Mouse (Mus musculus): Measurements from ENCODE around the gene Trrap.

The Trrap gene

DNA sequence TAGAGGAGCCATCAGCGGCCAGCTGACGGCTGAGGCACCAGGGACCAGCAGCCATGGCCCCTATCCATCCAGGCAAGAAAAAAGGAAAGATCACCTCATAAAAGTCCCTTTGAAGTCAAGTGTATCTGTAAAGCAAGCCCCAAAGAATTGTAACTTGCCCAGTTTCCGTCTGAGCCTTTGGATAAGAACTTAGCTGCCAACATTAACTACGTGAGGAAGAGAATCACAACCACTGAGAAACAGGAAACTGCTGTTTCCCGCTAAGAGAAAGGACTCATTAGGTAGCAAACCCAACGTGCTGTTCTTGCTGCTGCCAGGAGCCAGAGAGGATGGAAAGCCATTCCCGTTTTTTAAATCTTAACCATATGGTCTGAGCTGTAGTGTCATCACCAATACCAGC lies 103.2 kb downstream of the Trrap start:
- in situ Hi-C loops (cut with MseI, MboI): no loop called here

- in situ Hi-C loops (cut with MseI, MboI): no loop called here
Observed at GRCm38 (mm10) chr5:144871775-144872174, 104.2 kb downstream of the Trrap start.

DNA sequence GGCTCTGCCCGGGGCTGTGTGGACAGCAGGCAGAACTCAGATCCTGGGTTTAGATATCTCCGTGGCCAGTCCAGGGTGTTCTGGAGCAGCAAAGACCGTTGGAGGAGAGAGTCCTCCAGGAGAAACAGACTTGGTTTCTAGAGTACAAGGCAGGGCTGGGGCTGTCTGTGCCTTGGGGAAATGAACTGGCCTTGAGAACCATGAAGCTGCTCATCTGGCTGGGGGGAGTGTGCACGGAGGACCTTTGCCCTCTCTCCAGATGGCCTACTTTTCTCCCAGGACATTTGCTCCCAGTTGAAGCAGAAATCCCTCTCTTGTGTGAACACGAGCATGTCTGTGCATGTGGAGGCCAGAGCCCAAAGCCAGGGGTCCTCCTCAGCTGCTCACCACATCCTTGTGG lies 104.8 kb downstream of the Trrap start:
- in situ Hi-C loops (cut with MseI, MboI): no loop called here

GRCm38 (mm10) chr5:144872867-144873266 lies 105.3 kb downstream of the Trrap start:
- in situ Hi-C loops (cut with MseI, MboI): no loop called here

DNA sequence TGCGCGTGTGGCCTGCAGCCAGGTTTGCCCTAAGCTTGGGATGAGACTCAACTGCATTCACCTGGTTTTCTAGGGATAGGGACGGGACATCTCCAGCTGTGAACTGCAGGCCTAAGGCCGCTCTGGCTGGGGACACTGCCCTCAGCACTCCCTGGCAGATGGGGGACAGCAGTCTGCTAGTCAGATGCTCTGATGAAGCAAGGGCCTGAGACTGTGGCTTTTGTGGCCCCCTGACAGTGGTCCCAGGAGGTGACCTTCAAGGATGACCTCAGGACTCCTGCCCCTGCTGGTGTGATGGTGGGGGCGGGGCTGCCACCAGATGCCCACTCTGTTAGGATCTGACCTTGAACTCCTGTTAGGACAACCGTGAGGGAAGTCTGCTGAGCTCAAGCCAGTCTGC lies 107.7 kb downstream of the Trrap start:
- in situ Hi-C loops (cut with MseI, MboI): loop anchor here in 1 of 2 experiments (25.0 kb wide), 1 partner anchor 112 kb away; no protein-coding TSS in a partner anchor

DNA sequence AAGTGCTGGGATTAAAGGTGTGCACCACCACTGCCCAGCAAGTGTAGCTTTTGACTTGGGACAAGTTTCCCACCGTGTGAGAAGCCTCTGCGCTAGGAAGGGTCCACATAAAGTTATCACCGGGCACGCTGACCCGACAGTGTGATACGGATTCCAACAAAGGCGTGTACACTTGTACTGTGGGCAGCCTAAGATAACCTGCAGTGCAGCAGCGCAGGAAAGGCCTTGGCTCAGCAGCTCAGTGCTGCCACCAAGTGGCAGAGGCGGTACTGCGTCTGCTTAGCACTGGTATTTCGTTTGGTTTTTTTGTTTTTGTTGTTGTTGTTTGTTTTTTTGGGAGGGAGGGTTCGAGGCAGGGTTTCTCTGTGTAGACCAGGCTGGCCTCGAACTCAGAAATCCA lies 108.4 kb downstream of the Trrap start:
- in situ Hi-C loops (cut with MseI, MboI): loop anchor here in 1 of 2 experiments (25.0 kb wide), 1 partner anchor 111 kb away; no protein-coding TSS in a partner anchor

DNA sequence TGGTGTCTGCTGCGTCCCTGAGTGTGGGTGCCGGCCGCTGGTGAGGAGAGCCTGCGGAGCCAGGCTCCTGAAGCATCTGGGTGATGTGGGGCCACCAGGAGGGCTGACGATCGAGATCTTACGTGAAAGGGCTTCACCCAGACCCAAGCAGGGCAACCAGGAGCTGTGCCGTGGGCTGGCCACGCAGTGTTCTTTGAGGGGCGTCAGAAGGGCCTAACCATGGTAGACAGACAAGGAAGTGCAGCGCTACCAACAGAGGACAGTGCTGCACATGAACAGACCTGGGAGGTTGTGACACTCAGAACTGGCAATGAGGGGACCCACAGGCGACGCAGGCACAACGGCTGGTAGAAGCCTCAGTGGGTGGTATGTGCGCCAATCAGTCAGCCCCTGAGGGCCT lies 109.5 kb downstream of the Trrap start:
- in situ Hi-C loops (cut with MseI, MboI): loop anchor here in 1 of 2 experiments (25.0 kb wide), 1 partner anchor 110 kb away; no protein-coding TSS in a partner anchor

DNA sequence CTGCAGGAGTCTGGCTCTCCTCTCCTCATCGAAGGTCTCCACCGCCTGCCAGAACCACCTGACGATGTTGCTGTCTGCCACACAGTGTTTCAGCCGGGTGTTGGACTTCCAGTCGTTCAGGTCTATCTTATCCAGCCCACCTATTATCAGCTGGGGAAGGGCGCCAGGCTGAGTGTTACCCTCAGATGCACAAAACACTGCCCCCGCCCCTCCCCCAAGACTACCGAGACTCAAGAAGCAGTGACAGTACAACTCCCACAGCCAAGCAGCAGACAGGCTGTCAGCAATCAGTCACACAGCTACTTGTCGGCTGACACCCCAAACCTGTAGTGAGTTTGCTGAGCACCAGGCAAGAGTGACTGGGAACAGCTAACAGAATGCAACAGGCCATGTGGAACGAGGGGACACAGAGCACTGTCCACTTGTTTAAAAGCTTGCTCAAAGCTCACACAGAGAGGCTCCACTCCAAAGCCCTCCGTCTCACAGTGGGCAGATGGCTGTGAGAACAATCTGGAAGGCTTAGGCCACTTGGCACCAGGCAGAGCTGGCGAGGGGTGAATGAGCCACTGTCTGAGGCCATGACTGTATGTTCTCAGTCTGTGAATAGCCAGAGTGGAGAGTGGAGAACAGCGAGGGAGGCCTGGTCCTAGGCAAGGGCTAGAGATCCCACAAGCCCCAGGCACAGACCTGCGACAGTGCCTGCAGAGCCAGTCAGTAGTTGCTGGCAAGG lies 114.3 kb downstream of the Trrap start:
- in situ Hi-C loops (cut with MseI, MboI): loop anchor here (10.0 to 25.0 kb wide), 2 partner anchors 103 to 105 kb away; no protein-coding TSS in a partner anchor

DNA sequence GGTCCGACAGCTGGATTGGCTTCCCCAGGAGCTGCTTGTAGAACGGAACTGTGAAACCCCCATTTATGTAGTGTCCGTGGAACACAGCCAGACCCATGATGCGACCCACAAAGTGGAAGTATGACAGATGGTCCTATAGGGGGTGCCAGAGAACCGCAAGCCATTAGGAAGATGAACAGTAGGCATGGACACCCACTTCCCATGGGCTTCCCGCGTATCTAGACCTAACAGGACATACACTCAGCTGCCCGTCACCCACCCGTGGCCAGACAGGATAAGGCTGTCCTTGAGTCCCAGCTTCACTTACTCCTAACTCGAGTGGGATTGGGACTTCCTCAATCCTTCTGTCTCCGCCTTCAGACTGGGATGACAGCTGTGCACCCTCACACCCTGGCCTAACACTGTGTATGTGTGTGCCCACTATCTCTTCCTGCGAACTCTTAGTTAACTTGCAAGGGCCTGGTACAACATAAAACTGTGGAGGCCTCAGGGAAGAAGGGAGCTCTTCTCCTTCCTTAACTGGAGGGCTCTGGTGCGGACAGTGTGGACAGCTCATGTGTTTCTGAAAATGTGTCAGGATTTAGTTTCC lies 117.2 kb downstream of the Trrap start:
- in situ Hi-C loops (cut with MseI, MboI): loop anchor here (10.0 to 25.0 kb wide), 2 partner anchors 100 to 103 kb away; no protein-coding TSS in a partner anchor

- in situ Hi-C loops (cut with MseI, MboI): loop anchor here (10.0 to 25.0 kb wide), 2 partner anchors 99 to 101 kb away; no protein-coding TSS in a partner anchor
Observed at GRCm38 (mm10) chr5:144885968-144886650, 118.6 kb downstream of the Trrap start.

DNA sequence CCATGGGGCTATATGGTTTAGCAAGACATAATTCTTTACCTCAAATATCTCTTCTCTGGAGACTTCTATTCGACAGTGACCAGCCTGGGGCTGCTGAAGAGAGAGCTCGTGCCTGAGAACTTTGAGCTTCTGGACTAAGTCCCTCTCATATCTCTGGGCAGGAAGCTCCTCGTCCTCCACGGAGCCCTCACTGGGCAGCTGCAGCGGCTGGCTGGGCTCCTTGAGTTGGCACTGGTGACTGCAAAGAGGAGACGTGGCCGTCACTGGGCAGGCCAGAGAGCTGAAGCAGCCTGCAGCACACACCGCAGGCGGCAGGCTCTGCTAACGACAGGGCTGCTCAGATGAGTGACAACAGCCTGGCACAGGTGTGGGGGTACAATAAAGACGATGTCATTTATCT lies 123.7 kb downstream of the Trrap start:
- in situ Hi-C loops (cut with MseI, MboI): loop anchor here in 1 of 2 experiments (25.0 kb wide), 1 partner anchor 96 kb away; no protein-coding TSS in a partner anchor

DNA sequence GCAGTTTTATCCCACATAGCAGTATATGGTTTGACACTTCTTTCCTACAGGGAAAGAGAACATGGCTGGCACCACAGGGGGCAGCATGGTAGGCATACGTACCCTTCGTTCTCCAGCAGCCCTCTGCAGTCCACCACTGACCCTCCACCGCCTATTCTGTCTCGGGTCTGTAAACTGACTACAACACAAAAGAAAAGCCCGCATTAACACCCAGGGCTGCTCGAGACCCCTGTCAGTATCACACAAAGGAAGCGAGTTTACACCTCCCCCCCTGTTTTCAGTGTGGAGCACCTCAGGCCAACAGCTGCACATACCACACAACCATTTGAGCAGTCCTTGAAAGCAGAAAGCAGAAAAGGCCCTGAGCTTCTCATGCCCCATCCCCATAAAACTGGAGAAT lies 130.3 kb downstream of the Trrap start:
- in situ Hi-C loops (cut with MseI, MboI): loop anchor here in 1 of 2 experiments (25.0 kb wide), 1 partner anchor 89 kb away; no protein-coding TSS in a partner anchor

- in situ Hi-C loops (cut with MseI, MboI): loop anchor here in 1 of 2 experiments (25.0 kb wide), 1 partner anchor 89 kb away; no protein-coding TSS in a partner anchor
Observed at GRCm38 (mm10) chr5:144898448-144899052, 131.0 kb downstream of the Trrap start.

DNA sequence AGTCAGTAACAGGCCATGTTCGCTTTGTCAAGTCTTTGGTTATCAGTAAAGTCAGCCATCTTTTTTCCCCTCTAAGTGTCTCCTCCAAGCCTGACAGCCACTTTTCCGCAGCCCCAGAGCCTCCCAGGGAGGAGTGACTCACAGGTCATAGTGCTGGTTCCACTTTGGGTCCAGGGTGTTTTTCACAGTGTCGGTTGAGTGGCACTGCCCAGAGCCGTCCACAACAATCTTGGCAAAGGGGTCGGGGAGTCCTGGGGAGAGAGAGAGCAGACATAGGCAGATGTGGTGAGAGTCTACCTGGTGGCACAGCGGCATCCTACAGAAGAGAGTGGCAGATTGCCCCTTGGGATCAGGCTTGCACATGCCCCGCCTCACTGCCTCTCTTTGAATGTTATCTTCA lies 133.5 kb downstream of the Trrap start:
- in situ Hi-C loops (cut with MseI, MboI): no loop called here

GRCm38 (mm10) chr5:144901791-144902190 lies 134.3 kb downstream of the Trrap start:
- in situ Hi-C loops (cut with MseI, MboI): no loop called here

GRCm38 (mm10) chr5:144904356-144905134 lies 137.0 kb downstream of the Trrap start:
- in situ Hi-C loops (cut with MseI, MboI): no loop called here

GRCm38 (mm10) chr5:144907591-144907990 lies 140.1 kb downstream of the Trrap start:
- in situ Hi-C loops (cut with MseI, MboI): no loop called here

Data from mouse trophoblast stem cell (cell line).